Mouse (Mus musculus): ENCODE results near the gene Rtcb.

Rtcb gene

GRCm38 (mm10) chr10:85957464-85957950 is at the start of gene Rtcb:
TSS of gene Rtcb (minus strand) at chr10:85957823.
- in situ Hi-C loops (cut with MboI, MseI): loop anchor here (5.0 kb wide), 1 partner anchor 80 kb away; no protein-coding TSS in a partner anchor

GRCm38 (mm10) chr10:86006455-86006854 is 48.8 kb upstream of the Rtcb start:
- in situ Hi-C loops (cut with MboI, MseI): no loop called here

- in situ Hi-C loops (cut with MboI, MseI): no loop called here
These were observed 42.8 kb upstream of the Rtcb start for GRCm38 (mm10) chr10:86000447-86000846.

- in situ Hi-C loops (cut with MboI, MseI): no loop called here
These were observed 37.0 kb upstream of the Rtcb start for GRCm38 (mm10) chr10:85994543-85995104.

- in situ Hi-C loops (cut with MboI, MseI): no loop called here
These were observed 36.2 kb upstream of the Rtcb start for GRCm38 (mm10) chr10:85993836-85994235.

DNA sequence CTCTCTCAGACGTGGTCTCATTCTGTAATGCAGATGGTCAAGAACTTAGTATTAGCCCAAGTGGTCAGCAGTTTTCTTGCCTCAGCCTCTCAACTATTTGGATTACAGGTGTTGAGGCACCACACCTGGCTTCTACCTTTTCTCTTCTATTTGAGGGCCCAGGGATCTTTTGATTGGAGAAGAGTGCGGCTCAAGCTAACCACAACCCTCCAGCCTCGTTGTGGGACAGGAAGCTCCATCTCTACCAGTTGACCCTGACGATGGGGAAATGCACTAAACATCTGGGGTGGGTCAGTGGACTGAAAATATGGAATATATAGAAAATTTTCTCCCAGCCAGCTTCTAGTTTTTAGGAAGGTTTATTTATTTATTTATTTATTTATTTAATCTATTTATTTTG is 34.8 kb upstream of the Rtcb start:
- in situ Hi-C loops (cut with MboI, MseI): no loop called here

DNA sequence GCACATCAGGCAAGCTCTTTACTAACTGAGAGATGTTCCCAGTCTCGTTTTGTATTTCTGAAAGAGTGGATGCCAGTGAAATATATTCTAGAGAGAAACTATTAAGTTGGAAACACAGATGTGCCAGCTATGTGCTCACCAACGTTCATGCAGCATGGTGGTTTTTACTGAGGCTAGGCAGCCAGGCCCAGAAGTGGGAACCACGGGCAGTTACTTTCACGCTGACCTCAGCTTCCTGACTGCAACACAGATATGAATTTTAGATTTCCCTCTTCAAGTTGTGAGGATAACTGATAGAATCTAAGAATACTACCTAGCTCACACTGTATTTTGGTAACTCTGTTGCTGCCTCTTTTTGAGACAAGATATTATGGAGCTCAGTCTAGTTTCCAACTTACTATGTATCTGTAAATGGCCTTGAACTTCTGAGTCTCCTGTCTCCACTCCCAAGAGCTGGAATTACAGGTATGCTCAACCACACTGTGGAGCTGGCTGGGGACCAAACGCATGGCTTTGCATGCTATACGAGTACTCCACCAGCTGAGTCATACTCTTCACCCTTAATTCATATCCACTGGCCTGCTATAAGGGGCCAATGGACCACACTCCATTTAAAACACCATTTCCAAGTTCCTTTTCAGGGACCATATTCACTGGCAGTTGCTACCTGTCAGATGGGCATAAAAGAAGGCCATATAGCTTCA is 31.9 kb upstream of the Rtcb start:
- in situ Hi-C loops (cut with MboI, MseI): no loop called here

DNA sequence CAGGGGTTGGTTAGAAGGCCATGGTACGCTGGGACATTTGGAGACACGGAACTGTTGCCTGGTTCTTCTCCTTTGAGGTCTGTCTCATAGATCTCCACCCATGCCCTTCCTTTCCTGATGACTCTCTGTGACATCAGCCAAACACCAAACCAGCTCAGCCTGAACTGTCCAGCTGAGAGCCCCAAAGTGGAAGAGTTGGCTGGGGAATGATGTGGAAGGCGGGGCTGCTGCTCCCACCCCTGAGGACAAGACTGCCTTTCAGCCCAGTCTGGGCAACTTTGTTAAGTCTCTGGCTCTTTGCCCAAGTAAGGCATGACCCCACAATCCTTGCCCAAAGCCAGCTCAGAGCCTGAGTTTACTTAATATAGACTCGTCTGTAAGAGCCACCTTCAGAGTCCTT is 15.3 kb upstream of the Rtcb start:
- in situ Hi-C loops (cut with MboI, MseI): no loop called here

- in situ Hi-C loops (cut with MboI, MseI): no loop called here
These were observed 14.2 kb upstream of the Rtcb start for GRCm38 (mm10) chr10:85971826-85972225.

DNA sequence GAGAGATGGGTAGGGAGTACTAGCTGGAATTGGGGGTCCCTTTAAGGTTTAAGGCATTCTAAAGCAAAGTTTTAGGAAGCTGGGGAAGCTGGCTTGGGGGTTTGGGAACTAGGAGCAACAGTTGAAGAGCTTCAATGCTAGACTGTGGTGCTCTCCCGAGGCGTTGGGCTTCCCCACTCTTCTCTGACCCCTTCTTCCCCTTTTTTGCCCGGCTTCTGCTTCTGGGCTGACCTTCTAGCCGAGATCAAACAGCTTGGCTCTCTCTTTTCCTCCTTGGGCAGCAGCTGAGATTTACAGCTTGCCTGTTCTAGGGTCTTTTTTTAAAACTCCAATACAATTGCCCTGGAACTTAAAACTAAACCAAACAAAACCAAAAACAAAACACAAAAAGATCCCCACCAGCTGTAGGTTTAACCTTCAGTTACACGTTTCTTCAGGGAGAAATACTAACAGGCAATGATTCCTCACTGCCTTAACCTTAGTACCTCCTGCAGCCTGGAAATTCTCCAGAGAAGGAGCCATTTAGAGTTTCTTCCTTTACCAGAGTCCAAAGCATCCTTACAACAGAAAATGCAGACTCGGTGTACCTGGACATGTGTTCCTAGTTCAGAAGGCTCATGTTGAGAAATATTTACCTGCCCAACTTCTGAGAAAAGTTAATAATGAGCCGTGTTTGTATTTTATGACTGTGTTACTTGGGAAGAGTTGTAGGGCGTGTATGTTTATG is 12.4 kb upstream of the Rtcb start:
- in situ Hi-C loops (cut with MboI, MseI): loop anchor here (5.0 kb wide), 2 partner anchors 327 to 482 kb away; no protein-coding TSS in a partner anchor

DNA sequence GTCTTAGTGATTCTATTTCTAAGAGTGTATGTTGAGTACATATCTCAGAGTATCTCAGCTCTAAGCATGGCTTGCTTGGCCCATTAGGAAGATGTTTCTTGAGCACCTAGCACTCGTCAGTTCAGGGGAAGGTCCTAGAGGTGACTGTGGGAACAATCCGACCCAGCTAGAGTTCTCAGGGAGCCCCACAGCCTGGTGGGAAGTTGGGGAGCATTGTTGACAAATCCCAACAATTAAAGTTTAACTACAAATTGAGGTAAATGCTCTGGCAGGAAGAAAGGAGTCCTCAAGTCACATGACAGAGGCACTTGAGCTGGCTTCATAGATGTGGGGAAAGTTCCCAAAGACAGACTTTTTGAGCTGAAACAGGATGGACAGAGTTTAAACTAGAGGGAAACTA is 11.1 kb upstream of the Rtcb start:
- in situ Hi-C loops (cut with MboI, MseI): loop anchor here (5.0 kb wide), 2 partner anchors 329 to 484 kb away; no protein-coding TSS in a partner anchor

GRCm38 (mm10) chr10:85968157-85968634 is 10.6 kb upstream of the Rtcb start:
- in situ Hi-C loops (cut with MboI, MseI): loop anchor here (5.0 kb wide), 2 partner anchors 329 to 484 kb away; no protein-coding TSS in a partner anchor

DNA sequence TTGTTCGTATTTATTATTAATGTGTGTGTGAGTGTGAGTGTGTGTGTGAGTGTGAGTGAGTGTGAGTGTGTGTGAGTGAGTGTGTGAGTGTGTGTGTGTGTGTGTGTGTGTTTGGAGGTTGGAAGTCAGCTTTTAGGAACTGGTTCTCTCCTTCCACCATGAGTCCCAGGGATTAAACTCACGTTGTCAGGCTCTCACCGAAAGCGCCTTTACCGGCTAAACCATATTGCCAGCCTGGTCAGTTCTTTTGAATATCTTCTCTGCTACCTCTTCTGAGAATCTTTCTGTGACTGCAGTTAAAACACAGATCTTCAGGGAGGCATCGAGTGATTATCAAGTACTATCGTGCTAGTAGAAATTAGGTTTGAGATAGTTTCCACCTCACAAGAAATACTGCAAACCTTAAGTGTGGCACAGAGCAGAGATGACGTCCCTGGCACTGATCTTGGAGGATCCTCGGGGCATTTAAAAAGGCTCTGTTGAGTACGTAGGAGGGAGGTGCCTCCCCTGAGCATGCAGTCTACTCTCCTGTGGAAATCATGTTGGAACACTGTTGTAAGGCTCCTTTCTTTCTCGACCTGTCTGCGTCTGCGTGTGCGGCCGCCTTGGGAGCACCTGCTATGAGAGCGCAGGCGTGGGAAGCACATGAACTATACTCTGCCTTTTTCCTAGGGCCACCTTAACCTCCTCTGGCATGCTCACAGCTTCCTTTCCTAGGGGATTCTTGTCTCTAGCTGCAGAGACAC is 10.0 kb upstream of the Rtcb start:
- in situ Hi-C loops (cut with MboI, MseI): loop anchor here (5.0 kb wide), 2 partner anchors 330 to 485 kb away; no protein-coding TSS in a partner anchor

GRCm38 (mm10) chr10:85966476-85966875 is 8.9 kb upstream of the Rtcb start:
- in situ Hi-C loops (cut with MboI, MseI): loop anchor here (5.0 kb wide), 2 partner anchors 331 to 486 kb away; no protein-coding TSS in a partner anchor

GRCm38 (mm10) chr10:85964316-85964715 is 6.7 kb upstream of the Rtcb start:
- in situ Hi-C loops (cut with MboI, MseI): no loop called here

- in situ Hi-C loops (cut with MboI, MseI): no loop called here
These were observed 5.3 kb upstream of the Rtcb start for GRCm38 (mm10) chr10:85962897-85963296.

GRCm38 (mm10) chr10:85956871-85957419 is 678 bp downstream of the Rtcb start:
- in situ Hi-C loops (cut with MboI, MseI): loop anchor here (5.0 kb wide), 1 partner anchor 80 kb away; no protein-coding TSS in a partner anchor

GRCm38 (mm10) chr10:85954429-85954828 is 3.2 kb downstream of the Rtcb start:
- in situ Hi-C loops (cut with MboI, MseI): no loop called here

- in situ Hi-C loops (cut with MboI, MseI): no loop called here
These were observed 4.2 kb downstream of the Rtcb start for GRCm38 (mm10) chr10:85953401-85953800.

- in situ Hi-C loops (cut with MboI, MseI): no loop called here
These were observed 5.7 kb downstream of the Rtcb start for GRCm38 (mm10) chr10:85951765-85952443.

Data from T-helper 1 cell (primary cell).